Mouse (Mus musculus) C2C12 (cell line): ENCODE results near the gene Tmem72.

Experiments used
- CEBPB ChIP-seq: IDR thresholded peaks from one replicate; pipeline ENCODE4 v1.6.1; 2011; ENCODE audit warnings: low read depth, mild to moderate bottlenecking, control low read depth, moderate library complexity
- CTCF ChIP-seq: IDR thresholded peaks from one replicate; pipeline ENCODE4 v1.5.1; 2011; ENCODE audit not compliant: control insufficient read depth, insufficient read depth, insufficient read length
- MAX ChIP-seq: IDR thresholded peaks from one replicate; pipeline ENCODE4 v1.6.1; 2011; ENCODE audit warnings: mild to moderate bottlenecking, control low read depth
- USF1 ChIP-seq: IDR thresholded peaks from one replicate; pipeline ENCODE4 v1.6.1; 2011; ENCODE audit warnings: low read depth, mild to moderate bottlenecking, control low read depth, moderate library complexity

DNA sequence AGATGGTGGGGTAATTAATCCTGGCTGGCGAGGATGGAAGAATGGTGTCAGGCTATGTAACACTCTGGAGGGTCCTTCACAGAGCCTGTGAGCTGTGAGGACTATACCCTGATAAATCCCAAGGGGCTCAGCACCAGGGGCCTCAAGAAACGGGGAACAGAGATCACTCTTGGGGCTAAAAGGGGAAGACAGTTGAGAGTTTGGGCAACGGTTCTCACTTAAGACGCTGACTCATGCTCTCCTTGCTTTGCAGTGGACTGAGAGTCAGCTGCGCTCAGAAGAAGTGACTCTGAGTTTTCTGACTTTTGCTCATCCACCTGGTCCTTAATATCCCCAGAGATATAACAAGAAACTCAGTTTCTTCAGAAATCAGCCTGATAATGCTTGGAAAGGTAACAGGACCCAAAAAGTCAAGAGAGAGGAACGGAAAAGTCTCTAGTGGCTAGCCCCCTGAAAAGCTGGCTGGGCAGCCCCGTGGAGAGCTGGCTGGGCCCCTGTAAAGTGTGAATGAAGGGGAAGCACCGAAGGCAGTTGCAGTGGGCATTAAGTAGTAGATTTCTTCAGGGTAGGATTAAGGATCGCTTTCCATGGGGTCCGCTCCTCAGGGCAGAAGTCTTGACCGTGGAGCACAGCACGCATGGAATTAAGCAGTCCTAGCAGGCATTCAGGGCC is 7.9 kb upstream of the Tmem72 start:
- TF ChIP-seq CTCF (no peak), CEBPB (no peak), MAX (no peak), USF1 (no peak)
